Mouse (Mus musculus) forebrain, embryonic 11.5 days (tissue): ENCODE measurements around the gene Fxyd3. TPM values are rescaled to one million over a fixed set of nuclear protein-coding genes. Genes with fewer than 3 reads are reported as not detected.

Experiments
- ATAC-seq: fragments of 200-750 bp; cut with Nextera tagmentation; replicated peaks from 2 replicates; pipeline ENCODE4 v1.8.0; 2017; ENCODE audit warnings: moderate TSS enrichment; ENCODE audit not compliant: low FRiP score
- DNase-seq: peaks from one replicate; pipeline ENCODE4 v3.0.0-alpha.2; 2017; ENCODE audit warnings: low spot score
- H3K27ac ChIP-seq: fragments of 300-500 bp; sonication (generic); 2 replicates; pipeline ENCODE4 v1.5.1; 2014; ENCODE audit warnings: low read depth, low read length
- H3K27me3 ChIP-seq: fragments of 300-500 bp; sonication (generic); 2 replicates; pipeline ENCODE4 v1.6.1; 2014; ENCODE audit warnings: mild to moderate bottlenecking, low read length, mixed read lengths; ENCODE audit not compliant: control insufficient read depth, insufficient read depth
- H3K36me3 ChIP-seq: fragments of 300-500 bp; sonication (generic); 2 replicates; pipeline ENCODE4 v1.6.1; 2014; ENCODE audit warnings: mild to moderate bottlenecking, low read length, moderate library complexity, mixed read lengths; ENCODE audit not compliant: control insufficient read depth, insufficient read depth
- H3K4me1 ChIP-seq: fragments of 300-500 bp; sonication (generic); replicated peaks from 2 replicates; pipeline ENCODE4 v1.6.1; 2014; ENCODE audit warnings: low read length, mixed read lengths; ENCODE audit not compliant: control insufficient read depth, insufficient read depth
- H3K4me2 ChIP-seq: fragments of 300-500 bp; sonication (generic); 2 replicates; pipeline ENCODE4 v1.6.1; 2014; ENCODE audit warnings: low read depth, mild to moderate bottlenecking, low read length, moderate library complexity, mixed read lengths; ENCODE audit not compliant: severe bottlenecking
- H3K4me3 ChIP-seq: fragments of 300-500 bp; sonication (generic); 2 replicates; pipeline ENCODE4 v1.5.1; 2014; ENCODE audit warnings: low read depth, low read length
- H3K9ac ChIP-seq: fragments of 300-500 bp; sonication (generic); 2 replicates; pipeline ENCODE4 v1.6.1; 2014; ENCODE audit warnings: low read length
- H3K9me3 ChIP-seq: fragments of 300-500 bp; sonication (generic); 2 replicates; pipeline ENCODE4 v1.6.1; 2016; ENCODE audit warnings: low read length, mixed read lengths; ENCODE audit not compliant: control insufficient read depth
- WGBS: fragments of 180-500 bp; shearing (Covaris S2); extraction: QIAGEN DNeasy Blood & Tissue Kit; methylation state at CpG from one replicate; pipeline ENCODE4 v1.1.7; 2014; 5-methylcytosine and 5-hydroxymethylcytosine counted together
- polyA plus RNA-seq: library from polyadenylated mRNA; unstranded; fragments of >200 nt; fragmentation: Nextera tagmentation; extraction: Ambion mirVana; gene quantifications from 2 replicates; pipeline ENCODE4 v1.2.1, GENCODE M21; 2014

Gene Fxyd3
- polyA plus RNA-seq, 1 experiment from 2014 or later = 2.0 TPM

GRCm38 (mm10) chr7:31041023-31041407 is 35.5 kb downstream of the Fxyd3 start:
- 0 out of 2 replicates have a peak, but pooled peaks cover 2% of the 10 kb centered on the region for H3K4me1 ChIP-seq
- H3K9ac ChIP-seq = no peak overlapping the region
- H3K4me2 ChIP-seq = no peak overlapping the region
- DNase-seq (no peak), ATAC-seq (no peak)
- no peak overlapping the region for H3K4me3 ChIP-seq
- no peaks in the 10 kb centered on the region for H3K36me3 ChIP-seq
- H3K9me3 ChIP-seq = no peaks in the 10 kb centered on the region
- WGBS = 38% methylated on average over 8 of the region's 8 CpGs
- no peak overlapping the region for H3K27ac ChIP-seq
- peaks cover 16% of the 10 kb centered on the region for H3K27me3 ChIP-seq

GRCm38 (mm10) chr7:31040281-31041022 is 36.1 kb downstream of the Fxyd3 start:
- Histone ChIP-seq H3K36me3 (no peaks in the 10 kb centered on the region), H3K9ac (no peak overlapping the region), H3K4me3 (no peak overlapping the region), H3K9me3 (no peaks in the 10 kb centered on the region), H3K27ac (no peak overlapping the region), H3K4me1 (0 out of 2 replicates have a peak, but pooled peaks cover 2% of the 10 kb centered on the region), H3K27me3 (peaks cover 16% of the 10 kb centered on the region), H3K4me2 (no peak overlapping the region)
- WGBS = 83% methylated on average over 12 of the region's 12 CpGs
- no peak for ATAC-seq
- DNase-seq = no peak

GRCm38 (mm10) chr7:31039011-31039410 is 37.5 kb downstream of the Fxyd3 start:
- H3K4me1 ChIP-seq = 0 out of 2 replicates have a peak, but pooled peaks cover 2% of the 10 kb centered on the region
- ATAC-seq = no peak

GRCm38 (mm10) chr7:31037675-31038074 is 38.8 kb downstream of the Fxyd3 start:
- ATAC-seq (no peak), DNase-seq (no peak)
- H3K36me3 ChIP-seq = no peaks in the 10 kb centered on the region
- no peak overlapping the region for H3K9ac ChIP-seq
- 0 out of 2 replicates have a peak, but pooled peaks cover 2% of the 10 kb centered on the region for H3K4me1 ChIP-seq
- no peak overlapping the region for H3K27ac ChIP-seq
- H3K4me3 ChIP-seq = no peak overlapping the region
- H3K4me2 ChIP-seq = no peak overlapping the region
- no peaks in the 10 kb centered on the region for H3K9me3 ChIP-seq
- WGBS = 63% methylated on average over 2 of the region's 2 CpGs
- peaks cover 14% of the 10 kb centered on the region for H3K27me3 ChIP-seq

More at GRCm38 (mm10) chr7:31039011-31039410, 37.5 kb downstream of the Fxyd3 start:
- Histone ChIP-seq H3K27me3 (peaks cover 16% of the 10 kb centered on the region), H3K9ac (no peak overlapping the region), H3K27ac (no peak overlapping the region), H3K4me2 (no peak overlapping the region), H3K9me3 (no peaks in the 10 kb centered on the region), H3K4me3 (no peak overlapping the region), H3K36me3 (no peaks in the 10 kb centered on the region)
- DNase-seq = no peak
- WGBS = 93% methylated on average over 4 of the region's 4 CpGs

- H3K4me1 ChIP-seq = 0 out of 2 replicates have a peak, but pooled peaks cover 2% of the 10 kb centered on the region
- H3K9ac ChIP-seq = no peak overlapping the region
- no peak overlapping the region for H3K27ac ChIP-seq
- no peaks in the 10 kb centered on the region for H3K36me3 ChIP-seq
- H3K4me3 ChIP-seq = no peak overlapping the region
- no peak overlapping the region for H3K4me2 ChIP-seq
- 89% methylated on average over 7 of the region's 7 CpGs for WGBS
- DNase-seq = no peak
- no peaks in the 10 kb centered on the region for H3K9me3 ChIP-seq
- peaks cover 6% of the 10 kb centered on the region for H3K27me3 ChIP-seq
- no peak for ATAC-seq
Measured at GRCm38 (mm10) chr7:31036917-31037316, 39.6 kb downstream of the Fxyd3 start.

DNA sequence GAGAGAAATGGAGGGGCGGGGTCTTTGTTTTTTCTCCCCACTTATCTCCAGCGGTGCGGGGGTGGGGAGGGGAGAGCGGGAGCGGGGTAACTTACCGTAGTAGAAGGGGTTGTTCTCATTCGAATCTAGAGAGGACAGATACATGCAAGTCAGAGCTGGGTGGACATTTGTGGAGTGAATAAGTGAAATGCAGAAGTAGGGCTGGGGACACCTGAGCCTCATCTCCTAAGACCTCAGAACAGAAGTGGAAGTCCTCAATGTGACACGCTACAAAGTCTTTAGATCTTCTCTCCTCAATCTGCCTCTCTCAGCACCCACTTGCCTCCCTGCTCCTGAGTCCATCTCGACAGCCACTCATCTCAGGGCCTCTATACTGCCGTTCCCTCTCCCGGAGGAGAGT is 41.2 kb downstream of the Fxyd3 start:
- no peak overlapping the region for H3K27ac ChIP-seq
- H3K4me3 ChIP-seq = no peak overlapping the region
- H3K4me1 ChIP-seq = no peaks in the 10 kb centered on the region
- no peak overlapping the region for H3K4me2 ChIP-seq
- H3K9ac ChIP-seq = no peak overlapping the region
- H3K27me3 ChIP-seq = no peaks in the 10 kb centered on the region
- DNase-seq (no peak), ATAC-seq (no peak)
- H3K9me3 ChIP-seq = no peaks in the 10 kb centered on the region
- no peaks in the 10 kb centered on the region for H3K36me3 ChIP-seq
- WGBS = 82% methylated on average over 11 of the region's 11 CpGs

GRCm38 (mm10) chr7:31034789-31035188 is 41.7 kb downstream of the Fxyd3 start:
- 65% methylated on average over 11 of the region's 11 CpGs for WGBS
- ATAC-seq (no peak), DNase-seq (no peak)

DNA sequence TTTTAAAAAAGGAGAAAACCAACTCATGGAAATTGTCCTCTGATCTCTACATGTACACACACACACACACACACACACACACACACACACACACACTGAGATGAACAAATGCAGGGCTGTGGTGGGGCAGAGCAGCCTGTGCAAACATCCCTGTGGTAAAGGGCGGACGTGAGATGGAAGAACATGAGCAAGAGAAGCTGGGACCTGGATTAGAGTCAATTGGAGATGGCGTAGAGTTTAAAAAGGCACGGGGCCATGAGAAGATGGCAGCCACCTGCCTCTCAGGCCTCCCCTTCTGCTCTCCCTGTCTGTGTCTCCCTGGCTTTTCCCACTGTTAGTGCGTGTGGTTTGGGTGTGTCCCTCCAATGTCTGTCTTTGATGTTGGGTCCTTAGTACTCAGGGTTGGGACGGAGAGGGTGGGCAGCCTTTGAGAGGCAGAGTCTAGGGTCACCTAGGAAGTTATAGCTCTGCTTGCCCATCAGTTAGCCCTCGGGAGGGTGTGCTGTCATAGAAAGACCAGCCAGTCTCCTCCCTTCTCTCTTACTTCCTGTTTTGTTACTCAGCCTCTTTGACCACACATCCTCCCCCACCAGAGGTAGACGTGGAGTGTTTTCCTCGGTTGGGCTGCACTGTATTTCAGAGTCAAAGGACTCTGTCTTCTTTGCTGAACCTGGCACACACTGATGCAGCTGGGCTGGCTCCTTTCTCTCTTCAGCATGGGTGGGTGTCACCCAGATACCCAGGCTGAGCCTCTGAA is 42.9 kb downstream of the Fxyd3 start:
- no peaks in the 10 kb centered on the region for H3K4me1 ChIP-seq
- ATAC-seq (no peak), DNase-seq (no peak)
- H3K27me3 ChIP-seq = no peaks in the 10 kb centered on the region
- no peaks in the 10 kb centered on the region for H3K9me3 ChIP-seq
- no peak overlapping the region for H3K27ac ChIP-seq
- H3K36me3 ChIP-seq = no peaks in the 10 kb centered on the region
- H3K4me2 ChIP-seq = no peak overlapping the region
- WGBS = 77% methylated on average over 9 of the region's 9 CpGs
- H3K4me3 ChIP-seq = no peak overlapping the region
- H3K9ac ChIP-seq = no peak overlapping the region

More at GRCm38 (mm10) chr7:31034789-31035188, 41.7 kb downstream of the Fxyd3 start:
- Histone ChIP-seq H3K4me2 (no peak overlapping the region), H3K4me1 (no peaks in the 10 kb centered on the region), H3K9me3 (no peaks in the 10 kb centered on the region), H3K27ac (no peak overlapping the region), H3K36me3 (no peaks in the 10 kb centered on the region), H3K9ac (no peak overlapping the region), H3K4me3 (no peak overlapping the region), H3K27me3 (no peaks in the 10 kb centered on the region)
